Mouse (Mus musculus) E14TG2a.4 (cell line): ENCODE results near the gene Crb1.

Experiments used
- H3K27me3 ChIP-seq: 2 replicates; pipeline ENCODE4 v1.6.1; 2014; ENCODE audit warnings: low read length, control low read depth; ENCODE audit not compliant: insufficient read depth
- H3K36me3 ChIP-seq: 2 replicates; pipeline ENCODE4 v1.6.1; 2014; ENCODE audit warnings: low read length, control low read depth; ENCODE audit not compliant: insufficient read depth
- H3K4me1 ChIP-seq: replicated peaks from 2 replicates; pipeline ENCODE4 v1.6.1; 2014; ENCODE audit warnings: low read depth, low read length, control low read depth
- H3K4me3 ChIP-seq: replicated peaks from 2 replicates; pipeline ENCODE4 v1.5.1; 2014; ENCODE audit warnings: mild to moderate bottlenecking, low read length
- H3K9me3 ChIP-seq: 2 replicates; pipeline ENCODE4 v1.6.1; 2014; ENCODE audit warnings: low read length, control low read depth
- CTCF ChIP-seq: conservative IDR thresholded peaks from 2 replicates; pipeline ENCODE4 v1.5.1; 2014; ENCODE audit warnings: low read length
- POU5F1 ChIP-seq: IDR thresholded peaks from 2 replicates; pipeline ENCODE4 v1.6.1; 2014; ENCODE audit warnings: low read length, borderline replicate concordance

Crb1 gene

DNA sequence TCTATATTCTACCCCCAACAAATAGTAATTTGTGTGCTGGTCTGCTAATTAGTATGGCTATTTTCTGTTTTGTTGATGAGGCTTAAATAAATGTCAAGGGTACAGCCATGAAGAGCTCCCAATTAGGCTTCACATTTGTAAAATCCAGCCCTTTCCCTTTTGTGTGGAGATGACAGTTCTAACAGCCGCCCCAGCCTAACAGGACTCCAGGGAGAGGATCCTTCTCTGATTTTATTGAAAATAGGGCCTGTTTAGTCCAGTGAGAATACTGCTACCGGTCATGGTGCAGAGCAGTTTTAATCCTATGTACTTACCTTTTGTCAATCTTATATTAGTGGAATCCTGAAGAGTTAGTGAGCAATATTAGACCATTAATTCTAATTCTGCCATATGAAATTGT, 223.9 kb downstream of the Crb1 start:
- TF ChIP-seq POU5F1 (no peak), CTCF (no peak)
- H3K36me3 ChIP-seq = no peaks in the 10 kb centered on the region
- no peak overlapping the region for H3K4me3 ChIP-seq
- no peaks in the 10 kb centered on the region for H3K27me3 ChIP-seq
- no peaks in the 10 kb centered on the region for H3K4me1 ChIP-seq
- no peaks in the 10 kb centered on the region for H3K9me3 ChIP-seq
